Mouse (Mus musculus): ENCODE measurements around the gene Tspan17.
A peak's percentile ranks its signal among the peaks of the same experiment; 100 is the strongest.
"Not testable (repeated sequence)": the region's sequence is repeated elsewhere in the genome, so short reads cannot be mapped to it uniquely, and the experiment has no call there.

The Tspan17 gene

GRCm38 (mm10) chr13:54760906-54761305, 28.3 kb upstream of the Tspan17 start:
- no peak for DNase-seq (ENCODE audit: low read depth)

- DNase-seq (ENCODE audit: low read depth), result peak; percentile 50
Measured at GRCm38 (mm10) chr13:54765281-54766191, 23.6 kb upstream of the Tspan17 start.

GRCm38 (mm10) chr13:54766192-54766768, 22.9 kb upstream of the Tspan17 start, which contains the start of gene Sncb:
Gene Sncb, minus strand, starts transcription at chr13:54766595.
- peak; percentile 76 for DNase-seq (ENCODE audit: low read depth)

- no peak for DNase-seq (ENCODE audit: low read depth)
Measured at GRCm38 (mm10) chr13:54767012-54767411, 22.2 kb upstream of the Tspan17 start.

- no peak for DNase-seq (ENCODE audit: low read depth)
Measured at GRCm38 (mm10) chr13:54780592-54780991, 8.6 kb upstream of the Tspan17 start.

- no peak for DNase-seq (ENCODE audit: low read depth)
Measured at GRCm38 (mm10) chr13:54781086-54781485, 8.1 kb upstream of the Tspan17 start.

- no peak for DNase-seq (ENCODE audit: low read depth)
Measured at GRCm38 (mm10) chr13:54783235-54783634, 5.9 kb upstream of the Tspan17 start.

- DNase-seq (ENCODE audit: low read depth), result no peak
Measured at GRCm38 (mm10) chr13:54783698-54784097, 5.5 kb upstream of the Tspan17 start, which contains the start of gene Eif4e1b. Gene Eif4e1b, plus strand, starts transcription at chr13:54783998.

GRCm38 (mm10) chr13:54787591-54787990, 1.6 kb upstream of the Tspan17 start:
- not testable (repeated sequence) for DNase-seq (ENCODE audit: low read depth)

GRCm38 (mm10) chr13:54789561-54790397, 602 bp downstream of the Tspan17 start:
- peak; percentile 56 for DNase-seq (ENCODE audit: low read depth)

- peak; percentile 43 for DNase-seq (ENCODE audit: low read depth)
Measured at GRCm38 (mm10) chr13:54792259-54793230, 3.4 kb downstream of the Tspan17 start.

- no peak for DNase-seq (ENCODE audit: low read depth)
Measured at GRCm38 (mm10) chr13:54794002-54794577, 4.9 kb downstream of the Tspan17 start.

- no peak for DNase-seq (ENCODE audit: low read depth)
Measured at GRCm38 (mm10) chr13:54794843-54795242, 5.7 kb downstream of the Tspan17 start.

- peak; percentile 65 for DNase-seq (ENCODE audit: low read depth)
Measured at GRCm38 (mm10) chr13:54797356-54797755, 8.2 kb downstream of the Tspan17 start.

GRCm38 (mm10) chr13:54797861-54798643, 8.9 kb downstream of the Tspan17 start:
- DNase-seq (ENCODE audit: low read depth), result no peak

GRCm38 (mm10) chr13:54798740-54799139, 9.6 kb downstream of the Tspan17 start:
- DNase-seq (ENCODE audit: low read depth), result no peak

- peak; percentile 85 for DNase-seq (ENCODE audit: low read depth)
Measured at GRCm38 (mm10) chr13:54799701-54800100, 10.5 kb downstream of the Tspan17 start.

- DNase-seq (ENCODE audit: low read depth), result no peak
Measured at GRCm38 (mm10) chr13:54800206-54800605, 11.0 kb downstream of the Tspan17 start.

- peak; percentile 34 for DNase-seq (ENCODE audit: low read depth)
Measured at GRCm38 (mm10) chr13:54803010-54803409, 13.8 kb downstream of the Tspan17 start.
